Mouse (Mus musculus): ENCODE results near the gene Papss2. TPM values are rescaled to one million over a fixed set of nuclear protein-coding genes. Genes with fewer than 3 reads are reported as not detected.

The Papss2 gene
- polyA plus RNA-seq (2014; fragmentation: Illumina TruSeq; extraction: RNeasy Lipid Tissue Mini Kit (QIAGEN cat#74804); ENCODE audit: low replicate concordance), result 1,557 TPM

DNA sequence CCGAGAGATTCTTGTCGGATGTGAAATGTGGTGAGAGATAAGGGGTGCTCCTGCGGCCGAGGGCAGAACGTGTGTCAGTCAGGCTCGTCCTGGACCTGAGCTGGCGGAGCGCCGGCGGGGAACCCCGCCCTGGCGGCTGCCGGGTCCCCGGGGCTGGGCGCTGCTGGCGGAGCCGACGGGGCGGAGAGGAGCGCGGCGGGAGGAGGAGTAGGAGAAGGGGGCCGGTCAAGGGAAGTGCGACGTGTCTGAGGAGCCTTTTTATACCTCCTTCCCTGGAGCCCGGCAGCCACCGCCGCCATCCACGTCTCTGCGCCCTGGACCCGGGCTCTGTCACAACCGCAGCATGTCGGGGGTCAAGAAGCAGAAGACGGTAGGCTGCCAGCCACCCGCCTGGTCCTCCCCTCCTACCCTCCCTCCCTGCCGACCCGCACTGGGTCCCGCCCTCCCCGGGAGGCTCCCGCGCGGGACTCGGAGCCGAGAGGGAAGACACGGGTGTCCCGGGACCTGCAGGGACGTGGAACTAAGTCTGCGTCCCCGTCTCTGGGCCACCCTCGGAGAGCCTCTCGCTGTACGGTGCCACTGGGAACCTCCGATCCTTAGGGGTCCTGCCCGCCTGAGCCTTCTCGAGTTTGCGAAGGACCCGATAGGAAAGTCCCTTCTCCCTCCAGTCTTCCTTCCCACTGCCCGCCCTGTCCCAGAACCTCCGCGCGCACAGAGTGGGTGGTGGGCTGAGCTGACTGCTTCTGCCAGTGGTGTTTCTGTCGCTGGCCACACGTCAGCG, at the start of gene Papss2:
Gene Papss2 (plus strand): TSS at position 285 of the 781 bp plus-strand sequence.

Other genes with a start within 250 kb of the Papss2 start
- gene Sgms1, start 206.1 kb upstream of the Papss2 start, polyA plus RNA-seq (2014; fragmentation: Illumina TruSeq; extraction: RNeasy Lipid Tissue Mini Kit (QIAGEN cat#74804); ENCODE audit: low replicate concordance), result 40.7 TPM
- gene Rpl9-ps6, start 129.2 kb upstream of the Papss2 start, polyA plus RNA-seq (2014; fragmentation: Illumina TruSeq; extraction: RNeasy Lipid Tissue Mini Kit (QIAGEN cat#74804); ENCODE audit: low replicate concordance), result 14.5 TPM
- gene Minpp1, start 110.0 kb upstream of the Papss2 start, polyA plus RNA-seq (2014; fragmentation: Illumina TruSeq; extraction: RNeasy Lipid Tissue Mini Kit (QIAGEN cat#74804); ENCODE audit: low replicate concordance), result 54.5 TPM
- 260 TPM for gene Atad1, start 144.0 kb downstream of the Papss2 start, polyA plus RNA-seq (2014; fragmentation: Illumina TruSeq; extraction: RNeasy Lipid Tissue Mini Kit (QIAGEN cat#74804); ENCODE audit: low replicate concordance)
- 123 TPM for gene Pten, start 161.7 kb downstream of the Papss2 start, polyA plus RNA-seq (2014; fragmentation: Illumina TruSeq; extraction: RNeasy Lipid Tissue Mini Kit (QIAGEN cat#74804); ENCODE audit: low replicate concordance)

All from small intestine, adult 10 weeks (tissue).